Mouse (Mus musculus) neutrophil, adult 5-6 weeks (primary cell): Measurements from ENCODE around the gene Ankib1. TPM values are rescaled to one million over a fixed set of nuclear protein-coding genes. Genes with fewer than 3 reads are reported as not detected.
"Not testable (repeated sequence)": the region's sequence is repeated elsewhere in the genome, so short reads cannot be mapped to it uniquely, and the experiment has no call there.

Experiments
- ATAC-seq: fragments of 151-379, 151-347 bp; 2 replicates; pipeline ENCODE4 v1.8.0; 2017; ENCODE audit warnings: mild to moderate bottlenecking, moderate TSS enrichment; ENCODE audit not compliant: insufficient number of reproducible peaks, poor library complexity, low FRiP score, severe bottlenecking; ENCODE audit errors: extremely low read depth
- total RNA-seq: library from RNA; stranded (forward); fragments of 200-1000 nt; gene quantifications from 2 replicates; pipeline ENCODE4 v1.2.3, GENCODE M21; 2017

Ankib1 gene
- 46.7 and 48.1 TPM in 2 replicates for total RNA-seq

- peak; percentile 84 for ATAC-seq
Measured at GRCm38 (mm10) chr5:3802433-3803291, at the start of gene Ankib1, which contains the start of gene Krit1. TSS of gene Ankib1 (minus strand) at chr5:3802925. TSS of gene Krit1 (plus strand) at chr5:3803184.

- ATAC-seq: no peak
Measured at GRCm38 (mm10) chr5:3845026-3845425, 42.3 kb upstream of the Ankib1 start, which contains the start of gene Lrrd1. TSS of gene Lrrd1 (plus strand) at chr5:3845173.

GRCm38 (mm10) chr5:3834107-3834506, 31.4 kb upstream of the Ankib1 start:
- ATAC-seq: no peak

GRCm38 (mm10) chr5:3808472-3808871, 5.7 kb upstream of the Ankib1 start:
- no peak for ATAC-seq

- peak; percentile 9; the same call in 1 of the 2 replicates for ATAC-seq
Measured at GRCm38 (mm10) chr5:3803292-3804165, 804 bp upstream of the Ankib1 start.

GRCm38 (mm10) chr5:3801672-3802432, 873 bp downstream of the Ankib1 start:
- ATAC-seq: no peak

- ATAC-seq: no peak
Measured at GRCm38 (mm10) chr5:3800881-3801280, 1.8 kb downstream of the Ankib1 start.

GRCm38 (mm10) chr5:3800041-3800440, 2.7 kb downstream of the Ankib1 start:
- ATAC-seq: no peak

GRCm38 (mm10) chr5:3798656-3799055, 4.1 kb downstream of the Ankib1 start:
- ATAC-seq: not testable (repeated sequence)

GRCm38 (mm10) chr5:3797101-3797500, 5.6 kb downstream of the Ankib1 start:
- not testable (repeated sequence) for ATAC-seq

GRCm38 (mm10) chr5:3791048-3791447, 11.7 kb downstream of the Ankib1 start:
- no peak for ATAC-seq

GRCm38 (mm10) chr5:3787548-3787947, 15.2 kb downstream of the Ankib1 start:
- no peak for ATAC-seq

- ATAC-seq: no peak
Measured at GRCm38 (mm10) chr5:3784751-3785496, 17.8 kb downstream of the Ankib1 start.

GRCm38 (mm10) chr5:3783947-3784681, 18.6 kb downstream of the Ankib1 start:
- no peak for ATAC-seq

GRCm38 (mm10) chr5:3782670-3783069, 20.1 kb downstream of the Ankib1 start:
- 0 out of 2 replicates have a peak, but pooled peaks have one; percentile 51 for ATAC-seq

GRCm38 (mm10) chr5:3772017-3772416, 30.7 kb downstream of the Ankib1 start:
- ATAC-seq: no peak

GRCm38 (mm10) chr5:3771512-3771911, 31.2 kb downstream of the Ankib1 start:
- no peak for ATAC-seq

- not testable (repeated sequence) for ATAC-seq
Measured at GRCm38 (mm10) chr5:3750536-3750935, 52.2 kb downstream of the Ankib1 start.
